Mouse (Mus musculus) limb, embryonic 14.5 days (tissue): ENCODE measurements around the gene Rangrf. TPM values are rescaled to one million over a fixed set of nuclear protein-coding genes. Genes with fewer than 3 reads are reported as not detected.
"Not testable (repeated sequence)": the region's sequence is repeated elsewhere in the genome, so short reads cannot be mapped to it uniquely, and the experiment has no call there.

Source experiments
- ATAC-seq: fragments of 200-750 bp; cut with Nextera tagmentation; 2 replicates; pipeline ENCODE4 v1.8.0; 2017; ENCODE audit warnings: low read depth, moderate number of reproducible peaks, moderate TSS enrichment; ENCODE audit not compliant: low FRiP score
- DNase-seq: peaks from one replicate; pipeline ENCODE4 v3.0.0-alpha.2; 2015; ENCODE audit warnings: low spot score
- H3K27ac ChIP-seq: fragments of 300-500 bp; sonication (generic); replicated peaks from 2 replicates; pipeline ENCODE4 v1.5.1; 2014; ENCODE audit warnings: low read depth, mild to moderate bottlenecking, low read length, moderate library complexity, mixed read lengths
- H3K27me3 ChIP-seq: fragments of 300-500 bp; sonication (generic); 2 replicates; pipeline ENCODE4 v1.6.1; 2014; ENCODE audit warnings: low read length, mixed read lengths; ENCODE audit not compliant: control insufficient read depth, insufficient read depth
- H3K36me3 ChIP-seq: fragments of 300-500 bp; sonication (generic); 2 replicates; pipeline ENCODE4 v1.6.1; 2014; ENCODE audit warnings: mild to moderate bottlenecking, low read length, moderate library complexity, mixed read lengths; ENCODE audit not compliant: control insufficient read depth, insufficient read depth
- H3K4me1 ChIP-seq: fragments of 300-500 bp; sonication (generic); 2 replicates; pipeline ENCODE4 v1.6.1; 2014; ENCODE audit warnings: antibody characterized with exemption, low read length, mixed read lengths; ENCODE audit not compliant: control insufficient read depth, insufficient read depth
- H3K4me2 ChIP-seq: fragments of 300-500 bp; sonication (generic); replicated peaks from 2 replicates; pipeline ENCODE4 v1.6.1; 2014; ENCODE audit warnings: low read depth, mild to moderate bottlenecking, low read length, moderate library complexity; ENCODE audit not compliant: severe bottlenecking
- H3K4me3 ChIP-seq: fragments of 300-500 bp; sonication (generic); replicated peaks from 2 replicates; pipeline ENCODE4 v1.5.1; 2014; ENCODE audit warnings: low read length
- H3K9ac ChIP-seq: fragments of 300-500 bp; sonication (generic); 2 replicates; pipeline ENCODE4 v1.6.1; 2014; ENCODE audit warnings: mild to moderate bottlenecking, low read depth, low read length, moderate library complexity; ENCODE audit not compliant: severe bottlenecking
- H3K9me3 ChIP-seq: fragments of 300-500 bp; sonication (generic); 2 replicates; pipeline ENCODE4 v1.6.1; 2016; ENCODE audit warnings: low read length; ENCODE audit not compliant: control insufficient read depth
- POLR2A ChIP-seq: fragments of 200-500 bp; IDR thresholded peaks from 2 replicates; pipeline ENCODE4 v1.8.0; 2012; ENCODE audit warnings: inconsistent platforms, mild to moderate bottlenecking, moderate library complexity, borderline replicate concordance; ENCODE audit not compliant: insufficient read depth, insufficient read length; ENCODE audit errors: extremely low read depth
- WGBS: fragments of 180-500 bp; shearing (Covaris S2); extraction: QIAGEN DNeasy Blood & Tissue Kit; methylation state at CpG from one replicate; pipeline ENCODE4 v1.1.7; 2014; 5-methylcytosine and 5-hydroxymethylcytosine counted together
- polyA plus RNA-seq, 2 experiments: library from polyadenylated mRNA; depleted of rRNA in 1 of 2; stranded (reverse) in 1 of 2; unstranded in 1 of 2; fragments of >200 nt; fragmentation: Nextera tagmentation in 1 of 2; extraction: Ambion mirVana in 1 of 2; gene quantifications; 2 replicates each; pipeline versions ENCODE4 v1.2.1 to v1.2.3; 2012 to 2014

The Rangrf gene
- polyA plus RNA-seq (2012; rRNA removed) (42.8 and 46.7 TPM in 2 replicates), polyA plus RNA-seq (2014; fragmentation: Nextera tagmentation; extraction: Ambion mirVana) (43.4 and 46.3 TPM in 2 replicates)

DNA sequence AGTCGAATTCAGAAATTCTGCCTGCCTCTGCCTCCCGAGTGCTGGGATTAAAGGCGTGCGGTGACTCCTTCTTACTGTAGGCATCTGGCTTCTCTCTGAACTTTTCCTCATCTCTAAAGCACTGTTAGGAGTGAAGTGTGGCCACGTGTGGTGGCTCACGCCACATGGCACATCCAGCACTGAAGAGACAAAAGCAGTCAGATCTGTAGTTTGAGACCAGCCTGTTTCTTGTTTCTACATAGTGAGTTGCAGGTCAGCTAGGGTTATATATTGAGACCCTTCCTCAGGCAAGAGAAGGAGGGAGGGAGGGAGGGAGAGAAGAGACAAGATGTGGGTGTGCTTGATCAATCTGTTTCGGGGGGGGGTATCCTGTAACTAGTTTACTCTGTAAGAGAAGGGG lies at the start of gene Rangrf:
Gene Rangrf (minus strand): TSS at position 101 of the 400 bp plus-strand sequence.
- Histone ChIP-seq H3K4me2 (peak within 1 kb of the TSS; percentile 59), H3K27ac (no peak within 1 kb of the TSS), H3K4me3 (peak within 1 kb of the TSS; percentile 45), H3K27me3 (no peaks in the 10 kb centered on the region), H3K9me3 (no peaks in the 10 kb centered on the region), H3K36me3 (no peaks in the 10 kb centered on the region), H3K9ac (no peak within 1 kb of the TSS), H3K4me1 (peaks cover 4% of the 10 kb centered on the region; the same call in 1 of the 2 replicates)
- ATAC-seq, result no peak
- no peak for DNase-seq
- 84% methylated on average over 7 of the region's 7 CpGs for WGBS
- no peak for TF ChIP-seq POLR2A

DNA sequence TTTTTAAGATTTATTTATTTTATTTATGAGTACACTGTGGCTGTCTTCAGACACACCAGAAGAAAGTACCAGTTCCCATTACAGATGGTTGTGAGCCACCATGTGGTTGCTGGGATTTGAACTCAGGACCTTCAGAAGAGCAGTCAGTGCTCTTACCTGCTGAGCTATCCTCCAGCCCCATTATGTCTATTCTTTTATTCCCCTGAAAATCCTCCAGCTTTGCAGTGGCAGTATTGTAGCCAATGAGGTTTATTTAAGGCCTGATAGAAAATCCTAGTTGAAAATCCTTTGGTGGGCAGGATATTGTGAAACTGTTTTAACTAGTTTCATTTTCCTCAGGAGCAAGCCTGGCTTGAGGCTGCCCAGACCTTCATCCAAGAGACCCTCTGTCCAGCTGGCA lies 45.7 kb upstream of the Rangrf start:
- ATAC-seq (no peak), DNase-seq (no peak)
- Histone ChIP-seq H3K9ac (no peak overlapping the region), H3K4me3 (no peak overlapping the region), H3K4me2 (no peak overlapping the region), H3K9me3 (no peaks in the 10 kb centered on the region), H3K27me3 (no peaks in the 10 kb centered on the region), H3K27ac (no peak overlapping the region), H3K4me1 (peaks cover 8% of the 10 kb centered on the region), H3K36me3 (peaks cover 49% of the 10 kb centered on the region)
- no peak for TF ChIP-seq POLR2A

DNA sequence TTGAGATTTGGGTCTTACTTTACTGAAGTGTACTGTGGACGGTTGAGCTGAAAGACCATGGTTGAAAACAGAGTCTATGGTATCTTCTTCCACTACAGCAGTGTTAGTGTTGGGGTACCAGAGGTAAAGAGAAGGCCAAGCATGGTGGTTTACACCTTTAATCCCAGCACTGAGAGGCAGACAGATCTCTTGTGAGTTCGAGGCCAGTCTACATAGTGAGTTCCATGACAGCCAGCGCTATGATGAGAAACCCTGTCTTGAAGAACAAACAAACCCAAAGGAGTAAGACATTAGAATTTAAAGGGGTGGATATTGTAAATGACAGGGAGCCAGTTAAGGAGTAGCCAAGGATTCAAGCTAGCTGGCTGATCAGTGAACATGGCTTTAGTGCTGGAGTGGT lies 41.8 kb upstream of the Rangrf start:
- ATAC-seq, result no peak
- peak overlapping the region; percentile 88 for H3K27ac ChIP-seq
- TF ChIP-seq POLR2A, result no peak
- H3K4me1 ChIP-seq, result peaks cover 8% of the 10 kb centered on the region
- no peak for DNase-seq
- H3K36me3 ChIP-seq, result peaks cover 10% of the 10 kb centered on the region
- no peaks in the 10 kb centered on the region for H3K27me3 ChIP-seq
- H3K4me3 ChIP-seq, result peak overlapping the region; percentile 54
- WGBS, result 69% methylated on average over 3 of the region's 3 CpGs
- no peaks in the 10 kb centered on the region for H3K9me3 ChIP-seq
- H3K4me2 ChIP-seq, result peak overlapping the region; percentile 69
- H3K9ac ChIP-seq, result peak overlapping the region; percentile 86

DNA sequence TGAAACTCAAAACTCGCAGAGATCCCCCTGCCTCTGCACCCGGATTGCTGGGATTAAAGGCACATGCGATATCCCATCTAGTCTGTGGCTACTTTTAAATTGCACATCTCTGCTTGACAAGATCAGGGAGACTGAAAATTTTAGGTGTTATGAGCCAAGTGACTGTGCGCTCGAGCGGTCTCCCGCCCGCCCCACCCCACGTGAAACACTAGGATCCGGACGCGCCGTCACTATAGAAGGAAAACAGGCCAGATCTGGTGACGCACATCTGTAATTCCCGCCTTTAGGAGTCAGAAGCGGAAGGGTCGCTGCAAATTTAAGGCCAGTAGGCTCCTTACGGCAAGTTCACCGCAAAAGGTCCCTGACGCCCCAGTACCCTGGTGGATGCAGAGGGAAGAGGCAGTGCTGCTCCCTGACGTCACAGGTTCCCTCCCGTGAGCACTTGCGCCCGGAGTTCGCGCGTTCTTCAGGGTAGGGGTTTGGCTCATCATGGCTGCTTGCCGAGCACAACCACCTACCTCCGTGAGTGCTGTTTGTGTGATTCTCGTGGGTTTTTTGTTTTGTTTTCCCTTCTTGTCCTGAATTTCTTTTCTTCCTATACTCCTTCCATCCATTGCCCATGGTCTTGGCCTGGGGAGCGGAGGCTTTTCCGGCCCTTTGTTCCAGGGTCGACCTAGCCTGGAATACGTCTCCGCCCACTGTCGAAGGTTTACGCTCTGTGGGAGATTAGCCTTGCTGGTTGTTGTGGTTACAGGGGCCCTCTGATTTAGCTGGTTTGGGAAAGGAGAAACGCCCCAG lies 40.9 kb upstream of the Rangrf start, which contains the start of gene Ctc1:
Gene Ctc1 (plus strand): TSS at position 268 of the 798 bp plus-strand sequence.
- peak within 1 kb of the TSS; percentile 86 for H3K9ac ChIP-seq
- peak within 1 kb of the TSS; percentile 69 for H3K4me2 ChIP-seq
- peak within 1 kb of the TSS; percentile 88 for H3K27ac ChIP-seq
- H3K36me3 ChIP-seq, result peaks cover 1% of the 10 kb centered on the region
- H3K4me3 ChIP-seq, result peak within 1 kb of the TSS; percentile 54
- ATAC-seq (peak; percentile 97), DNase-seq (peak; percentile 95)
- peaks cover 8% of the 10 kb centered on the region for H3K4me1 ChIP-seq
- TF ChIP-seq POLR2A, result peak; percentile 93; the same call in 1 of the 2 replicates
- no peaks in the 10 kb centered on the region for H3K27me3 ChIP-seq
- WGBS, result 4% methylated on average over 38 of the region's 38 CpGs
- no peaks in the 10 kb centered on the region for H3K9me3 ChIP-seq

DNA sequence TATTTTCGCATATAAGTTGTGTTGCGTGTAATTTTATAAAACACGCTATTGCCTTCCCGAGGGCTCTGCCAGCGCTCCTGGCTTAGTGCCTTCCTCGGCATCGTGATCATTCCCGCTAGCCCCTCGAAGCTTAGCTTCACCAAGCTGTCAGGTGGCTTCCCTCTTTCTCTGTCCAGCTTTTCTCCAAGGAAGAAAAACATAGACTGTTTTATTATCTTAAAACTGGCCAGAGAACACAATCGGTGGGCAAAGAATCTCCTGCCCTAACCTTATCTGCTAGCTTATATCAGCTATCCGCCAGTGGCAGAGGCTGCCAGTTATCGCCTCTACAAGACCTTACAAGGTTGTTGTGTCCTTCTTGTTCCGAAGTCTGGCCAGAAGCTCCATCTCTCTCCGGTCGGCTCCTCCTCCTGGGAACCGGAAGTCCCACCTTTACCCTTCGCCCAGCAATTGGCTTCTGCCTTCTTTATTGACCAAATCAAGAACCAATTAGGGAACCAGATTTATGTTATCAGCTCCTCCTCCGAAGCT lies 37.2 kb upstream of the Rangrf start:
- Histone ChIP-seq H3K27ac (peak overlapping the region; percentile 78), H3K4me2 (peak overlapping the region; percentile 84)
- peak; percentile 63; the same call in 1 of the 2 replicates for ATAC-seq

DNA sequence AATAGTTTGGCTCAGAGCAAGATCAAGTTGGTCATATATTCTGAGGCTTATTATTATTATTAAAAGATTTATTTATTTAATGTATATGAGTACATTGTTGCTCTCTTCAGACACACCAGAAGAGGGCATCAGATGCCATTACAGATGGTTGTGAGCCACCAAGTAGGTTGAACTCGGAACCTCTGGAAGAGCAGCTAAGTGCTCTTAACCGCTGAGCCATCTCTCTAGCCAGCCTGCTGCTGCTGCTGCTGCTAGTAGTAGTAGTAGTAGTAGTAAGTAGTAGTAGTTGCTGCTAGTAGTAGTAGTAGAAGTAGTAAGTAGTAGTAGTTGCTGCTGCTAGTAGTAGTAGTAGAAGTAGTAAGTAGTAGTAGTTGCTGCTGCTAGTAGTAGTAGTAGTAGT lies 36.5 kb upstream of the Rangrf start:
- not testable (repeated sequence) for H3K27me3 ChIP-seq, ATAC-seq, H3K36me3 ChIP-seq, DNase-seq, H3K4me1 ChIP-seq, H3K9me3 ChIP-seq
- Histone ChIP-seq H3K27ac (peak overlapping the region; percentile 78; the same call in 1 of the 2 replicates), H3K4me2 (peak overlapping the region; percentile 84), H3K9ac (0 out of 2 replicates have a peak overlapping the region, but pooled peaks have one; percentile 59), H3K4me3 (peak overlapping the region; percentile 53)
- WGBS, result 75% methylated on average over 2 of the region's 2 CpGs

More for the DNA sequence above, 37.2 kb upstream of the Rangrf start:
- Histone ChIP-seq H3K27me3 (no peaks in the 10 kb centered on the region), H3K4me3 (peak overlapping the region; percentile 53), H3K9ac (peak overlapping the region; percentile 59), H3K36me3 (no peaks in the 10 kb centered on the region), H3K9me3 (no peaks in the 10 kb centered on the region), H3K4me1 (peaks cover 13% of the 10 kb centered on the region)
- 1% methylated on average over 18 of the region's 18 CpGs for WGBS
- no peak for TF ChIP-seq POLR2A
- peak; percentile 91 for DNase-seq
